In genomic region chr14:16313936-16314521, GRCm38 (mm10) we compare ENCODE assay signal across 8 mouse cellular contexts. TPM values are rescaled to one million over a fixed set of nuclear protein-coding genes. Genes with fewer than 3 reads are reported as not detected.
DNase-seq lines count a peak whose midpoint lies in the region; ATAC-seq and TF ChIP-seq lines count a peak whose summit lies in the region.

No protein-coding gene starts in this region.

- no peaks in the 10 kb centered on the region for H3K9me3 ChIP-seq in forebrain, embryonic 16.5 days (ENCODE audit: control insufficient read depth, low read length)
- no peaks in the 10 kb centered on the region for H3K9me3 ChIP-seq in forebrain, embryonic 15.5 days
- no peaks in the 10 kb centered on the region for H3K9me3 ChIP-seq in limb, embryonic 11.5 days (ENCODE audit: control insufficient read depth, low read length)
- H3K9me3 ChIP-seq in limb, embryonic 10.5 days (replicated peaks), result no peaks in the 10 kb centered on the region
- H3K9me3 ChIP-seq in heart, postnatal 0 days (replicated peaks; ENCODE audit: control insufficient read depth, low read length), result no peaks in the 10 kb centered on the region
- no peaks in the 10 kb centered on the region for H3K9me3 ChIP-seq in lung, postnatal 0 days (ENCODE audit: low read length)

- 0 out of 2 replicates have a peak overlapping the region, but pooled peaks have one; percentile 6 for H3K9ac ChIP-seq in forebrain, embryonic 16.5 days (replicated peaks; ENCODE audit: low read depth, low read length)
- H3K9ac ChIP-seq in forebrain, embryonic 15.5 days (replicated peaks), result no peak overlapping the region
- H3K9ac ChIP-seq in limb, embryonic 11.5 days (ENCODE audit: low read length), result no peak overlapping the region
- H3K9ac ChIP-seq in heart, postnatal 0 days (replicated peaks; ENCODE audit: low read depth, low read length), result no peak overlapping the region
- H3K9ac ChIP-seq in lung, postnatal 0 days (replicated peaks; ENCODE audit: low read depth), result no peak overlapping the region

- no peak for DNase-seq in limb, embryonic 11.5 days (ENCODE audit: low spot score)
- no peak for DNase-seq in limb, embryonic 10.5 days (ENCODE audit: low spot score)
- no peak for DNase-seq in heart, postnatal 0 days (ENCODE audit: low spot score)
- peak; percentile 74 for DNase-seq in lung, postnatal 0 days (ENCODE audit: low spot score)
- DNase-seq in B cell, adult 2 months, result no peak
- DNase-seq in adipocyte (ENCODE audit: low spot score), result no peak

- H3K36me3 ChIP-seq in forebrain, embryonic 16.5 days (ENCODE audit: control insufficient read depth, insufficient read depth), result no peaks in the 10 kb centered on the region
- H3K36me3 ChIP-seq in forebrain, embryonic 15.5 days, result no peaks in the 10 kb centered on the region
- no peaks in the 10 kb centered on the region for H3K36me3 ChIP-seq in limb, embryonic 11.5 days (ENCODE audit: control insufficient read depth, insufficient read depth, low read length)
- no peaks in the 10 kb centered on the region for H3K36me3 ChIP-seq in limb, embryonic 10.5 days
- peaks cover 7% of the 10 kb centered on the region for H3K36me3 ChIP-seq in heart, postnatal 0 days (replicated peaks; ENCODE audit: control insufficient read depth, insufficient read depth, low read length)
- no peaks in the 10 kb centered on the region for H3K36me3 ChIP-seq in lung, postnatal 0 days (ENCODE audit: insufficient read depth, low read length)

- H3K4me2 ChIP-seq in forebrain, embryonic 16.5 days (ENCODE audit: low read length), result no peak overlapping the region
- H3K4me2 ChIP-seq in forebrain, embryonic 15.5 days (replicated peaks), result no peak overlapping the region
- H3K4me2 ChIP-seq in limb, embryonic 11.5 days (ENCODE audit: low read depth, severe bottlenecking), result no peak overlapping the region
- no peak overlapping the region for H3K4me2 ChIP-seq in heart, postnatal 0 days (ENCODE audit: low read depth, low read length)
- no peak overlapping the region for H3K4me2 ChIP-seq in lung, postnatal 0 days (replicated peaks; ENCODE audit: low read depth, low read length)

- no peak overlapping the region for H3K27ac ChIP-seq in forebrain, embryonic 16.5 days (ENCODE audit: low read length)
- H3K27ac ChIP-seq in forebrain, embryonic 15.5 days (replicated peaks), result no peak overlapping the region
- H3K27ac ChIP-seq in limb, embryonic 11.5 days (replicated peaks; ENCODE audit: low read depth, low read length), result no peak overlapping the region
- no peak overlapping the region for H3K27ac ChIP-seq in limb, embryonic 10.5 days
- H3K27ac ChIP-seq in heart, postnatal 0 days (ENCODE audit: low read depth), result peak overlapping the region; percentile 60
- peak overlapping the region; percentile 62; the same call in 1 of the 2 replicates for H3K27ac ChIP-seq in lung, postnatal 0 days (ENCODE audit: low read length)

- 0 out of 2 replicates have a peak, but pooled peaks have one; percentile 43 for ATAC-seq in forebrain, embryonic 16.5 days
- no peak; the same call in 1 of the 2 replicates for ATAC-seq in forebrain, embryonic 15.5 days (replicated peaks)
- peak; percentile 73 for ATAC-seq in limb, embryonic 11.5 days (ENCODE audit: insufficient number of reproducible peaks, low FRiP score, low TSS enrichment, low read depth)
- peak; percentile 33; the same call in 1 of the 2 replicates for ATAC-seq in heart, postnatal 0 days (ENCODE audit: insufficient read depth, low read depth)
- ATAC-seq in lung, postnatal 0 days, result peak; percentile 89

- no peak for TF ChIP-seq EP300 in heart, postnatal 0 days (IDR thresholded peaks at IDR 0.05; ENCODE audit: low read depth)
- no peak for TF ChIP-seq EP300 in lung, postnatal 0 days (IDR thresholded peaks at IDR 0.05)

- H3K4me3 ChIP-seq in forebrain, embryonic 16.5 days (replicated peaks; ENCODE audit: low read length), result no peak overlapping the region
- no peak overlapping the region for H3K4me3 ChIP-seq in forebrain, embryonic 15.5 days
- no peak overlapping the region for H3K4me3 ChIP-seq in limb, embryonic 11.5 days (ENCODE audit: low read depth, low read length)
- H3K4me3 ChIP-seq in limb, embryonic 10.5 days, result no peak overlapping the region
- no peak overlapping the region for H3K4me3 ChIP-seq in heart, postnatal 0 days (ENCODE audit: low read depth, low read length)
- H3K4me3 ChIP-seq in lung, postnatal 0 days (ENCODE audit: low read depth, low read length), result no peak overlapping the region

- no peak for TF ChIP-seq CTCF in heart, postnatal 0 days (IDR thresholded peaks at IDR 0.05; ENCODE audit: low read depth)
- TF ChIP-seq CTCF in lung, postnatal 0 days (IDR thresholded peaks at IDR 0.05), result no peak

- 59% methylated on average over 7 of the region's 7 CpGs for WGBS in forebrain, embryonic 16.5 days
- 62% methylated on average over 7 of the region's 7 CpGs for WGBS in forebrain, embryonic 15.5 days
- WGBS in limb, embryonic 11.5 days, result 45% methylated on average over 7 of the region's 7 CpGs
- WGBS in limb, embryonic 10.5 days, result 68% methylated on average over 7 of the region's 7 CpGs
- 48% methylated on average over 7 of the region's 7 CpGs for WGBS in heart, postnatal 0 days
- WGBS in lung, postnatal 0 days, result 29% methylated on average over 7 of the region's 7 CpGs

- H3K4me1 ChIP-seq in forebrain, embryonic 16.5 days (replicated peaks; ENCODE audit: control insufficient read depth, insufficient read depth, low read length), result 0 out of 2 replicates have a peak, but pooled peaks cover 2% of the 10 kb centered on the region
- peaks cover 7% of the 10 kb centered on the region; the same call in 1 of the 2 replicates for H3K4me1 ChIP-seq in forebrain, embryonic 15.5 days
- 0 out of 2 replicates have a peak, but pooled peaks cover 4% of the 10 kb centered on the region for H3K4me1 ChIP-seq in limb, embryonic 11.5 days (ENCODE audit: control insufficient read depth, insufficient read depth, low read length)
- peaks cover 5% of the 10 kb centered on the region; the same call in 1 of the 2 replicates for H3K4me1 ChIP-seq in limb, embryonic 10.5 days
- peaks cover 5% of the 10 kb centered on the region; the same call in 1 of the 2 replicates for H3K4me1 ChIP-seq in heart, postnatal 0 days (ENCODE audit: control insufficient read depth, insufficient read depth)
- H3K4me1 ChIP-seq in lung, postnatal 0 days (ENCODE audit: insufficient read depth, low read depth, low read length), result peaks cover 7% of the 10 kb centered on the region; the same call in 1 of the 2 replicates

- no peaks in the 10 kb centered on the region for H3K27me3 ChIP-seq in forebrain, embryonic 16.5 days (replicated peaks; ENCODE audit: control insufficient read depth, insufficient read depth, low read length)
- H3K27me3 ChIP-seq in forebrain, embryonic 15.5 days, result no peaks in the 10 kb centered on the region
- no peaks in the 10 kb centered on the region for H3K27me3 ChIP-seq in limb, embryonic 11.5 days (ENCODE audit: control insufficient read depth, insufficient read depth, low read length)
- H3K27me3 ChIP-seq in limb, embryonic 10.5 days (ENCODE audit: low read depth, poor library complexity, severe bottlenecking), result no peaks in the 10 kb centered on the region
- H3K27me3 ChIP-seq in heart, postnatal 0 days (ENCODE audit: control insufficient read depth, insufficient read depth, low read length), result no peaks in the 10 kb centered on the region
- no peaks in the 10 kb centered on the region for H3K27me3 ChIP-seq in lung, postnatal 0 days (replicated peaks; ENCODE audit: insufficient read depth, low read length)

RNA-seq across cellular contexts. Expression of gene Top2b, which starts 51.0 kb away (rescaled TPM):
- 106 and 127 TPM in 2 replicates for polyA plus RNA-seq in forebrain, embryonic 16.5 days (2015; fragmentation: Nextera tagmentation; extraction: Ambion mirVana)
- 113 and 124 TPM in 2 replicates for polyA plus RNA-seq in forebrain, embryonic 15.5 days (2015; fragmentation: Nextera tagmentation; extraction: Ambion mirVana)
- 155 and 168 TPM in 2 replicates for polyA plus RNA-seq in limb, embryonic 11.5 days (2014; fragmentation: Nextera tagmentation; extraction: Ambion mirVana)
- 65.6 and 83.7 TPM in 2 replicates for polyA plus RNA-seq in limb, embryonic 10.5 days (2016; fragmentation: Nextera tagmentation; extraction: Ambion mirVana)
- total RNA-seq in heart, postnatal 0 days (2014; rRNA removed; ENCODE audit: low replicate concordance), result 36.2 and 36.7 TPM in 2 replicates
- polyA plus RNA-seq in heart, postnatal 0 days (2015; fragmentation: Nextera tagmentation; extraction: Ambion mirVana), result 18.6 and 19.8 TPM in 2 replicates
- 26.3 and 29.5 TPM in 2 replicates for polyA plus RNA-seq in lung, postnatal 0 days (2015; fragmentation: Nextera tagmentation; extraction: Ambion mirVana)

Comparison
In these comparisons a context has a peak if more than half of its experiments do, and no peak if none do; other contexts are left out.
1. H3K27ac ChIP-seq: peak in heart, postnatal 0 days (single experiment) and lung, postnatal 0 days (single experiment); none in forebrain, embryonic 16.5 days (single experiment), forebrain, embryonic 15.5 days (single experiment), limb, embryonic 11.5 days (single experiment) and limb, embryonic 10.5 days (single experiment).